Mouse (Mus musculus) monocyte, adult 2 months (primary cell): Measurements from ENCODE around the gene Pitx1.

Source experiments
- DNase-seq, 2 experiments: peaks; one replicate each; pipeline ENCODE4 v3.0.0; 2022; ENCODE audit warnings: low spot score in 2 of 2, low read depth in 1 of 2

The Pitx1 gene

DNA sequence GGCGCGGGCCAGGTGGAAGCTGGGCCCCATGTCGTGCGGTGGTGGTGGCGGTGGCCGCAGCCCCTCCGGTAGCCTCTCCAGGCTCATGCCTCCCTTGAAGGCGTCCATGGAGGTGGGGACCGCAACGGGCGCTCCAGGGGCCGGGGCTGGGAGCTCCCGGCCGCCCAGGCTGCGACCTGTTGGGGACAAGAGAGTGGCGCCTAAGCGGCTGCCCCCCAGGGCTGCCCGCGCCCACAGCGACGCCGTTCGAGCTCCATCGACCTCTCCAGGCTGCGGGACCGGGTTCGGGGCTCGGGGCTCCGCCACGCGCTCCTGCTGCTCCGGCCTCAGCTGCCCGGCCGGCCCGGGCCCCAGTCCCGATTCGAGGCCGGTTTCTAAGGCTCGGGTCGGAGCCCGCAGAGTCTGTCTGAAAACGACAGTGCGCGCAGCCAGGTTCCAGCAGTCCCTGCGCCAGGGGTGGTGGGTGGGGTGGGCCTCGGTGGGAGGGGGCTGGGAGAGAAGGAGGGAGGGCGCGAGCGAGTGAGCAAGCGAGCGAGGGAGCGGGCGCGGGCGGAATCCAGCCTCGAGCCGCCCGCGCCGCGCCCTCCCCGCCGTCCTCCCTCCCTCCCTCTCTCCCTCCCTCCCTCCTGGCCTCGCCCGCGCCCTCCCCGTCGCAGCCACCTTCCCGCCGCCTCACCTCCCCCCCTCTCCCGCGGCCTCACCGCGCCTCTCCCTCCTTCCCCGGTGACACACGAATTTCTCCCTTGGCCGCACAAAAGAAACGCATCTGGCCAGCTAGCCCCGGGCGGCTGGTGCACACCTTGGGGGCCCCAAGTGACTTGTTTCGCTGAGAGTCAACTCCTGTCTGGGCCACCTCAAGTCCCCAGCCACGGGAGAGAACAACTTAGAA, 4.9 kb downstream of the Pitx1 start:
- DNase-seq, result no peak

GRCm38 (mm10) chr13:55830081-55830832, 5.7 kb downstream of the Pitx1 start:
- no peak for DNase-seq

- DNase-seq, result no peak
These were observed 6.9 kb downstream of the Pitx1 start for GRCm38 (mm10) chr13:55829018-55829655.

- DNase-seq, result no peak
These were observed 7.6 kb downstream of the Pitx1 start for GRCm38 (mm10) chr13:55828141-55829017.

GRCm38 (mm10) chr13:55827679-55828140, 8.3 kb downstream of the Pitx1 start:
- DNase-seq, result no peak

DNA sequence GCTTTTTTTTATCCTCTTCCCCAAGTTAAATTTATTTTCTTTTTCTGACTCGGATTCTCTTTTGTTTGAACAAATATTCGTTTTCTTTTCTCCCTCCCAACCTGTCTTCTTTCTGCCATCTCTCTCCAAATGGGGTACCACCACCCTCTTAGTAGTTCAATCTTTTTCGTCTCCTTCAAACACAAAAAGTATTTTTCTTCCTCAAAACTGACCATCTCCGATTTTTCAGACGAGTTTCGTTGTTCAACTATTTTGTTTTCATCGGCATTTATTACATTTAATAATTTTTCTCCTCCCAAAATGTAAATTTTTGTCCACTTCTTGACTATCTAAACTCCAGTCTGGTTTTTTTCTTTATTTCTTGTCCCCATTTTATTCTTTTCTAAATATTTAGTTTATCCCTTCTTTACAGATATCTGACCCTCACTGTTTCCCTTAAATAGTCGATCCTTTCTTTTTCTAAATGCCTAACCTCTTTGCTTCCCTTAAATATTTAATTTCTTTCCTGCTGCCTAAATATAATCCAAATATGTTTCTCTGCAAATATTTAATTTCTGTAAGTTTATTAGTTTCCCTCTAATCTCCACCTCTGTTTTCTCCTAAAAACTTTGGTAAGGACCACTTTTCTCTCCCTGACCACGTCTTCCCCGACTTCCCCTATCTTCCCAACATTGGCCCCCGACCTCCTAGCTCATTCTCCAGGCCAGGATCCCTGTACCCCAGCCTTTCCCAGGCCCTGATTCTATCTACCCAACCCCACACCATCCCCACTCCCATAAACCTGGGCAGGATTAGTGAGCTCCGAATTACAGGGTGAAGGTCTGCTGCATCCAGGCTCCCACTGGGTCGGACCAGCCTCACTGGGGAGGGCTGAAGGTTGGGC, 9.0 kb downstream of the Pitx1 start:
- DNase-seq, result no peak

DNA sequence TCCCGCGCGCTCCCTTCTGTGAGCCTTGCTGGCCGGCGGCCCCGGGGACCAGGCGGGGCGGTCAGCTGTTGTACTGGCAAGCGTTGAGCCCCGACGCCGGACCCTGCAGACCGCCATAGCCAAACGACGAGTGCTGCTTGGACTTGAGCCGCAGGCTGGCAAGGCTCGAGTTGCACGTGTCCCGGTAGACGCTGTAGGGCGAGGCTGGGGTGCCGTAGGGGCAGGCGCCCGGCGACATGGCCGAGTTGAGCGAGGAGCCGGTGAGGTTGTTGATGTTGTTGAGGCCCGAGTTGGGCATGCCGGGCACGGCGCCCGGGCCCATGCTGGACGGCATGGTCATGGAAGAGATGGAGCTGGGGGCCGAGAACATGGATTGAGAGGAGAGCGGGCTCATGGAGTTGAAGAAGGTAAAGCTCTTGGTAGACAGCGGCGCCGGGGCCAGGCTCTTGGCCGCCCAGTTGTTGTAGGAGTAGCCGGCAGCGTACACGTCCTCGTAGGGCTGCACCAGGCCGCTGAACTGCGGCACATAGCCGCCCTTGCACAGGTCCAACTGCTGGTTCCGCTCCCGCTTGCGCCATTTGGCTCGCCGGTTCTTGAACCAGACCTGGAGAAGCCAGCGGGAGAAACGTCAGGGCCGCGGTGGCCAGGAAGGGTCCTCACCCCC, 9.9 kb downstream of the Pitx1 start:
- DNase-seq, result no peak

DNA sequence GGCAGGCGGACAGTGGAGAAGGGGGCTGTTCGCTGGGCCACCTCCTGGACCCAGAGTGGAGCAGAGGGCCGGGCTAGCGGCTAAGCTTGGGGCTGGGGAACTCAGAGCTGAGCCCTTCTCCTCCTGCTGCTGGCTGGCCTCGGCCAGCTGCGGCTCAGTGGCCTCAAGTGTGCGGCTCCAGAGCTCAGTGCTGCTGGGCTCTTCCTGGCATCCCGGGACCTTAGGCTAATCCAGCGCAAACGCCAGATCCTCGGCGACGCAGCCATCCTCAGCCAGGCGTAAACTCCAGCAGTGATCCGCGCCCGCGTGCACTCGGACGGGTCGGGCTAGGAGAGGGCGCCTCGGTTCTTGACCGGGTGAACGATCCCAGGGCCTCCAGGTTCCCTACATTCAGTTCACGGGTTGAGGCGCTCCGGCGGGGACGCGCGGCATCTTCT, 10.7 kb downstream of the Pitx1 start:
- DNase-seq, result no peak

DNA sequence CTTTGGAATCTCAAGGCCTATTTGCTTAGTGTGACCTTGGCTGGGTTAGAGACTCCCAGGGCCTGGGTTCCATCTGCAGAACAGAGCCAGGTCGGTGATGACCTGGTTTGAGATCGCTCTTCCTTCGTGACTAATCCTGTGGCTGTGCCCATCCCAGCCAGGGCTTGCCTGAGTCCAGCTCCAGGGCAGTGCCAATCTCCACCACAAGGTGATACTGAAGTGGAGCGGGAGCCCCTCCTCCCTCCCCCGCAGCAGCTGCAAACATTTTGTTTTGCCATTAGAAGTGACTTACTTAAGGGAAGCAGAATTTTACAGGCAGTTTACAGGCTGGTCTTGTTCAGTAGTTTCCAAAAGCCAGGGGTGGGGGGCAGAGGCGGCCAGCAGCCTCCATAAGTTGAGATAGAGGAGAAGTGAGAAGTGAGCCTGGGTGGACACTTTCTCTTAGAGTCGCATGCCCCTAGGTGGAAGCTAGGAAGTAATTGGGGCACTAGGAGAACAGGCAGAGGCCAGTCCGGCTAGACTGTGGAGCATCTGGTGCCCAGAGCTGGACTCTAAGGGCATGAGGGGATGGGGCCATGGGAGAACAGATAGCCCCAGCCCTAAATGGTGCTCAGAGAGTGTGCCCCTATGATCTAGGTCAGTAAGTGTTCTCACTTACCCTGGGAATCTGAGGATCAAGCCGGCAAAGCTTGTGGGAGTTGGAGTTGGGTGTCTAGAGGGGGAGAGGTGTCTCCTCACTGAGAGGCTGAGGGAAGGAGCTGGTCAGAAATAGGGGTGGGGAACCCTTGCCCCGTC, 11.6 kb downstream of the Pitx1 start:
- no peak for DNase-seq

DNA sequence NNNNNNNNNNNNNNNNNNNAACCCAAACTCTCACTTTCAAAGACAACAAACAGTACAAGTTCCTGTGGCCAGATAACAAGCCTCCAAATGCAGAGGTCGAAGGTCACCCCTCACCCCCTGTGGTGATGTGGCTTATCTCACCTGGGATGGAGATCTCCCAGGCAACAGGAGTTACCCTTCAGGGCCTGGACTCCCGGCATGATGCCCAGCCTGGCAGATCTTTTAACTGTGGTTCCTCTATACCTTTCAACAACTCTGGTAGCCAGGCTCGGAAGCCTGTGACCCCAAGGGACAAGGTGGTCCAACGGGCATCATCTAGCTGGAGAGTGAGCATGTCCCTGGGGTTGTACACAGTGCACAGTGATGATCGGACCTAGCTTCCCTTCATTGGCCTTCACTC, 13.5 kb downstream of the Pitx1 start:
- no peak for DNase-seq

GRCm38 (mm10) chr13:55814834-55815233, 21.2 kb downstream of the Pitx1 start:
- no peak for DNase-seq

GRCm38 (mm10) chr13:55813490-55814016, 22.4 kb downstream of the Pitx1 start:
- no peak for DNase-seq

DNA sequence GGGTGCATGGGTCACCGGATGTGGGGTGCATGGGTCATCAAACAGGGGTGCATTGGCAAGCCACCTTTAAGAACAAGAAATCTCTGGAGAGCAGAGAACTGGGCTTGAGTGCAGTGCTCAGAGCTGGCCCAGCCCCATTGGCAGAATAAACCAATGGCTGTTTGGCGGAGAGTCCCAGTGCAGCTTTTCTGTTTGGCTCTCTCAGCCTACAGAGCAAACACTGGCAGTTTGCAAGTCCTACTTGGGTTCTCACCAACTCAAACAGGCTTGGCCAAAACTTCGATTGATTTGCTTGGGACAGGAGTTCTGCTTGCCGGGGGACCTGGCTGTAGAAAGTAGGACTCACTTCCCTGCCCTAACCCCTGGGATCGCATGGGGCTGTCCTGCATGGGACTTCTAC, 25.0 kb downstream of the Pitx1 start:
- DNase-seq, result no peak

DNA sequence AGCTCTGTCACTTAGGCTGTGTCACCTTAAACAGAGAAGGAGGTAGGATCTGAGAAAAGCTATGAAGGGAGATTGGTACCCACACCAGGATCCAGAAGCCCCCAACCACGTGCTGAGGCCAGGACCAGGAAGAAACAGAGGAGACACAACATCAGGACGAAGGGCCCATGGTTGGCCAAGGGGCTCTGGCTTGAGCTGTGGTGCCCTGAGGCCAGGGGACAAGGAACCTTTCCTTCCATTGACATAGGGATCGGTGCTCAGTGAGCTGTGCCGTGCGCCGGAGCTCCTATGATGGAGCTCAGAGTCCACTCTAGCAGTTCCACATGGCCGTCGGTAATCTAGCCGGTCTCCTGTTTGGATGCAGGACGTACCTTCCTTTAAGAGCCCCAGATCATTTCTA, 26.3 kb downstream of the Pitx1 start:
- no peak for DNase-seq

GRCm38 (mm10) chr13:55809041-55809623, 26.9 kb downstream of the Pitx1 start:
- no peak for DNase-seq

DNA sequence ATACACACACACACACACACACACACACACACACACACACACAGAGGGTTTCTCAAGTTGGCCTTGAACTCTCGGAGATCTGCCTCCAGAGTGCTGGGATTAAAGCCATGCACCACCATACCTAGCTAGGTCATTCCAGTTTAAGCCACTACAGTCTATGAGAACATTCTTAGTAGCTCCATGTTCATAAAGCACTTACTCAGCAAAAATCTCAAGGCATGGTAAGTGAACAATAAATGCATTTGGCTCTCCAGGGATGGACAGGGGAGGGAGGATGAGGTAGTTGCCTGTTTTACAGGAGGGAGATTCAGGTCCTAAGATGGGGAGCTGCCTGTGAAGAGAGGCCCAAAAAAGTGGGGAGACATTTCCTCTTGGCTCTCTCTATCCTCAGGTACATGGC, 32.0 kb downstream of the Pitx1 start:
- no peak for DNase-seq

GRCm38 (mm10) chr13:55801246-55801645, 34.7 kb downstream of the Pitx1 start:
- DNase-seq, result no peak

GRCm38 (mm10) chr13:55786120-55786519, 49.9 kb downstream of the Pitx1 start:
- DNase-seq, result no peak
